Mouse (Mus musculus) right cerebral cortex, adult 2 months (tissue): ENCODE measurements around the gene Stk11.
A peak's percentile ranks its signal among the peaks of the same experiment; 100 is the strongest.

ENCODE experiments used
- DNase-seq, 2 experiments: peaks; one replicate each; pipeline ENCODE4 v3.0.0; 2021 to 2022; ENCODE audit warnings: low spot score in 2 of 2

The Stk11 gene

DNA sequence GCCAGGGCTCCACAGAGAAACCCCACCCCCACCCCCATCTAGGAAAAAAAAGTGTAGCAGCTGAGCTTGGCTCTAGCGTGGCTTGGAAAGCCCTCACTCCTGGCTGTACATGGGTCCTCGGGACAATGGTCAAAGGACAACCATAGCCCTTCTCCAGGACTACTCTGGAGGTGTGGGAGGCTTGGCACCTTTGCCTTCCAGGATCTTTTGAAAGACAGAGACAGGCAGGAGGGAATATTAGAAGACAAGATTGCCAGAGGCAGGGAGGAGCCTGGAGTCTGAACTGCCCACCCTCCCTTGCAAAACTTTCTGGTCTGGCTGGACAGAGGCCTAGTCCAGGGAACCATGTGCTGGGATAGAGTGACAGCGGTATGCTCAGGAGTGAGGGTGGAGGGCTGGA lies 20.9 kb upstream of the Stk11 start:
- no peak for DNase-seq

DNA sequence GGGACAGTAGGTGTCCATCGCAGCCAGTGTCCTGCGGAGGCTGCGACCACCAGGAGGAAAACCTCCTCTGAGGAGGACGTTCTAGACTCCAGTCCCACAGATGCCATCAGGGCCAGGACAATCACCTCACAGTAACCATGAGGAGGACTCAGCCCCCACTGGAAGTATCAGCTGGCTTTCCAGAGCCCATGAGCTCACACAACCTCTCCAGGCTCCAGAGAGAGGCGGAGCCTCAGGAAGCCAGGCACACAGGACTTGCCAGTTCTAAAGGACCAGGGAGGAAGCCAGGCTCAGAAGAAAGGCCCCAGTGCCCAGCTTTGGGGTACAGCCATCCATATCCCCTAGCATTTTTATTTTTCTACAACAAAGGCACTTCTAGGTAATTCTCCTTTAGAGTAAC lies 20.1 kb upstream of the Stk11 start:
- DNase-seq, result no peak

DNA sequence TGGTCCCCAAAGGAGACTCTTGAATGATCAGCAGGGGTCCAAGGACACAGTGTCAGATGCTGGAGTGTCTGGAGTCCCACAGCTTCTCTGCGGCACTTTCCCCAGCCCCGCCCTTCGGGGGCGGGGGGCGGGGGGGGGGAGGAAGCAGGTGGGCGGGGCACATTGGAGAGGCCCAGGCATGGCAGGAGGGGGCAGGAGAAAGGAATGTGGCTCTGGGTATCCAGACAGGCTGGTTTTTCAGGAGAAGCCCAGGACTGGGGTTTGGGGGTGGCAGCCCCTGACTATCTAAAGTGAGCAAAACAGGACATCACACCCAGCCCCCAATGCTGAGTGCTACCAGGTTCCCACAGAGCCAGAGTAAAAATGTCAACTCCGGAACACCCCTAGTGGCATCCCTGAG lies 18.3 kb upstream of the Stk11 start:
- DNase-seq, result no peak

GRCm38 (mm10) chr10:80098630-80099029 lies 17.0 kb upstream of the Stk11 start:
- DNase-seq, result no peak

- DNase-seq, result no peak
Measured at GRCm38 (mm10) chr10:80100982-80101381, 14.6 kb upstream of the Stk11 start.

GRCm38 (mm10) chr10:80102216-80102915 lies 13.2 kb upstream of the Stk11 start:
- DNase-seq, result peak; percentile 76 to 83

- no peak for DNase-seq
Measured at GRCm38 (mm10) chr10:80103032-80103431, 12.6 kb upstream of the Stk11 start.

GRCm38 (mm10) chr10:80104181-80104580 lies 11.4 kb upstream of the Stk11 start:
- no peak for DNase-seq

- DNase-seq, result no peak
Measured at GRCm38 (mm10) chr10:80105460-80105859, 10.1 kb upstream of the Stk11 start, which contains the start of gene Sbno2. Sbno2 (minus strand) TSS chr10:80105571.

- no peak for DNase-seq
Measured at GRCm38 (mm10) chr10:80105926-80106325, 9.7 kb upstream of the Stk11 start.

DNA sequence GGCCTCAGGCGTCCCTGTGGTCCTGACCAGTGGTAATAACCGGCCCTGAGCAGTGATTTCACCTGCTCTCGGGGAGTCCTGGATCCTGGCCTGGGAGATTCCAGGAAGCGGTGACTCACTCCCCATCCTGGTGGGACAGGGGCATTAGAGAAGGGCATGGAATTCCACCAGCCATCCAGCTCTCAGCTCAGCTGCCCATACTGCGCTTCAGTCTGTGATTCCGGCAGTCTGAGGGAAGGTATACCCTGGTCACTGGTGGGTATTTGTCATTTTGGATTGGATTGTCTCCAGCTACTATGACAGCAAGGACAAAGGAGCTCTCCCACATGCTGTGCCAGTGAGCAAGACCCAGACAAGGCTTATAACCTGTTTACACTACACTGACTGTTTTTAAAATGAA lies 7.9 kb upstream of the Stk11 start:
- DNase-seq, result no peak

DNA sequence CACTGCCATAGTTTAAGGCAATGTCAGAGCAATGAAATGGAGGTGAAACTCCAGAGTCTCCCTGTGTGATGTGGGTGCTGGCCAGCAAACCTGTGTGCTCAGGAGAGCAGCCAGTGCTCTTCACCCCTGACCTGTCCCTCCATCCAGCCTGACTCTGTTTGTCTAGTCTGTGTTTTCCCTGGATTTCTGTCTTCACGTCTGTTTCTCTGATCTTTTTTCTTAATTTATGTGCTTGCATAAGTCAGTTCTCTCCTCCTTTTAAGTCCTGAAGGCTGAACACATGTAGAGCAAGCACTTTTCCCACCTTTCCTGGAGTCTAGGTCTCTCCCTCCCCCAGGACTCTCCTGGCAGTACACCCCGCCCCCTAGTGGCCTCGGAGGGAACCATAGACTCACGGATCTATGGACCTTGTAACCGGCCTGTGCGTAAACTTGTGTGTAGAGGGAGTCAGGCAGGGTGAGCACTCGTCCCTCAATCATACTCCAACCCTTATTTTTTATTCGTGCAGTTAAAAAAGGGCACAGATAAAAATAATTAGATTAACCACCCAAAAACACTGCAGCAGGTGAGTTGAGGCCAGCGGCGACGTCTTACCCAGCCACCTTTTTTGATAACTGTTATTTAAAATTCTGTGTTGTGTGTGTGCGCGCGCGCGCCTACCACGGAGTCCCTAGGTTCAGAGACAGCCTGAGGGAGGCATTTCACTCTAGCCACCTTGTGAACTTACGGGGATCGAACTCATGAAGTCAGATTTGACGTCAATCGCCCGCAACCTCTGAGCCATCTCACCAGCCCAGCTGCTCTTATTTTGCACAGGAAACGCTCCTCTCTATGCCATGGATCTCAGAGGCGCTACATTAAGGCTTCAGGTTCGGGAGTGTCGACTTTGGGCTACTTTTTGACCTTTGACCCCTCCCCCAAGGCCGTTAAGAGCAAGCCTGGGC lies 990 bp upstream of the Stk11 start:
- DNase-seq, result peak; percentile 91 to 92

- DNase-seq, result no peak
Measured at GRCm38 (mm10) chr10:80115944-80116335, 337 bp downstream of the Stk11 start.

DNA sequence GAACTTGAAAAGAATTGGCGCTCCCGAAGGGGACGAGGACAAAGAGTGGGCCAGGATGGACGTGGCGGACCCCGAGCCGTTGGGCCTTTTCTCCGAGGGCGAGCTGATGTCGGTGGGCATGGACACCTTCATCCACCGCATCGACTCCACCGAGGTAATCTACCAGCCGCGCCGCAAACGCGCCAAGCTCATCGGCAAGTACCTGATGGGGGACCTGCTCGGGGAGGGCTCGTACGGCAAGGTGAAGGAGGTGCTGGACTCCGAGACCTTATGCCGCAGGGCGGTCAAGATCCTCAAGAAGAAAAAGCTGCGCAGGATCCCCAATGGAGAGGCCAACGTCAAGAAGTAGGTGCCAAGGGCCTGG lies 942 bp downstream of the Stk11 start:
- no peak for DNase-seq

- no peak for DNase-seq
Measured at GRCm38 (mm10) chr10:80116927-80117691, 1.5 kb downstream of the Stk11 start.

DNA sequence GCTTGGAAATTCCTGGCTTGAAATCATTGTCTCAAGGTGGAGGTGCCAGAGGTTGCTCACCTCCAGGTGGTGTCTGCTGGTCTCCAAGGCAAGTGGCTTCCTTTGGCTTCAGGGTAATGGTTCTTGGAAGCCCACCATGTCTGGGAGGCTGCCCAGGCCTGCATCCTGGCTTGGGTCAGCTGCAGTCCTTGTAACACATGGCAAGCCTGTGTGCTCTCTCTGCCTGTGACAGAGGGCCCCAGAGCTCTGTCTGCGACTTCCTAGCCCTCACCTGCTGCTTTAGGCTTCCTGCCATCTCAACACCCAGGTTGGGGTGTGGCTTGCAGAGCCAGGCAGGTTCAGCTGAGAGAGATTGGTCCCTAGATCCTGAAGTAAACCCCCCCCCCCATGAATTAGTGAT lies 2.1 kb downstream of the Stk11 start:
- DNase-seq, result no peak

GRCm38 (mm10) chr10:80118552-80118951 lies 2.9 kb downstream of the Stk11 start:
- no peak for DNase-seq

- DNase-seq, result no peak
Measured at GRCm38 (mm10) chr10:80120146-80120545, 4.5 kb downstream of the Stk11 start.

GRCm38 (mm10) chr10:80121639-80122038 lies 6.0 kb downstream of the Stk11 start:
- DNase-seq, result no peak

GRCm38 (mm10) chr10:80123932-80124562 lies 8.4 kb downstream of the Stk11 start:
- DNase-seq, result no peak

GRCm38 (mm10) chr10:80127920-80128319 lies 12.3 kb downstream of the Stk11 start:
- DNase-seq, result no peak

GRCm38 (mm10) chr10:80129846-80130245 lies 14.2 kb downstream of the Stk11 start:
- no peak for DNase-seq
